Mouse (Mus musculus): Measurements from ENCODE around the gene Neurod1.

DNA sequence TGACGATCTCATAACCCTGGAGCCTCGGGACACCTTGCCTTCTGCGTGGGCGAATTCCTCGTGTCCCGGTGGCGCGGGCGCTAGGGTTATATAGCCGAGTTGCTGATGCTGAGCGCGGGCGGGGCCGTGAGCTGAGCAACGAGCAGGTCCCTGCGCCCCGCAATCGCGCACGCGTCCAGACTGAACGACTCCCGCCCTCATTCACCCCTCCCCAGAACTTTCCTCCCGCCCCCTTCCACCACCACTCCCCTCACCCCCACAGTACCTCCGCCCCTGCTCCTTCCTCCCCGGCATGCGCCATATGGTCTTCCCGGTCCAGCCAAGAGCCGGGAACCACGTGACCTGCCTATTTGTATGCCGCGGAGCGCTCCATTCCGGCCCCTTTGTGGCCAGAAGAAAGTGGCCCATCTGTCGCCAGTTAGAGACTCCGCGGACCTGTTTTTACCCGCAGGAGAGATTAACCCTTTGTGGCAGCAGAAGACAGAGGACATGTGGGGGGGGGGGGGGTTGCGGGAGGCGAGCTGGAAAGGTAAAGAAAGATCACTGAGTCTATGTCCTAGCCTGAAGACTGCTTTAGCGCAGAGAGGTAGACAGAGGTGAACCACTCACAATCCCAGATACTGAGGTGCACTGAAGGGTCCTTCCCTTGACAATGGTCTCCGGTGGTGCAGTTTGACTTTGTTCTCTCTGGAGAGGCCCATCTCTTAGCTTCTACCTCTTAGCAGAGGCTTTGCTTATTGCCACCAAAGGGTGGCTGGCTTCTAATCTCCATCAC, at the start of gene Neurod1, which contains the start of gene Cerkl:
- TF ChIP-seq CTCF (IDR thresholded peaks at IDR 0.05; ENCODE audit: insufficient read depth, low read length) (no peak), POLR2A (IDR thresholded peaks at IDR 0.05; ENCODE audit: borderline replicate concordance, extremely low read depth, low read depth, low read length) (no peak)
